Mouse (Mus musculus) lung, embryonic 15.5 days (tissue): ENCODE measurements around the gene Pdcd7. TPM values are rescaled to one million over a fixed set of nuclear protein-coding genes. Genes with fewer than 3 reads are reported as not detected.
A peak's percentile ranks its signal among the peaks of the same experiment; 100 is the strongest.

Experiments used
- ATAC-seq: fragments of 200-750 bp; cut with Nextera tagmentation; 2 replicates; pipeline ENCODE4 v1.8.0; 2017; ENCODE audit warnings: moderate number of reproducible peaks, borderline replicate concordance; ENCODE audit not compliant: low FRiP score, low TSS enrichment; ENCODE audit errors: extremely low read depth
- H3K27ac ChIP-seq: fragments of 300-500 bp; sonication (generic); 2 replicates; pipeline ENCODE4 v1.5.1; 2015; ENCODE audit warnings: moderate library complexity, mild to moderate bottlenecking, inconsistent platforms
- H3K27me3 ChIP-seq: fragments of 300-500 bp; sonication (generic); 2 replicates; pipeline ENCODE4 v1.6.1; 2015; ENCODE audit warnings: inconsistent platforms
- H3K36me3 ChIP-seq: fragments of 300-500 bp; sonication (generic); 2 replicates; pipeline ENCODE4 v1.6.1; 2015; ENCODE audit warnings: inconsistent platforms
- H3K4me1 ChIP-seq: fragments of 300-500 bp; sonication (generic); 2 replicates; pipeline ENCODE4 v1.6.1; 2015; ENCODE audit warnings: inconsistent platforms
- H3K4me2 ChIP-seq: fragments of 300-500 bp; sonication (generic); 2 replicates; pipeline ENCODE4 v1.6.1; 2015; ENCODE audit warnings: inconsistent platforms, mild to moderate bottlenecking, moderate library complexity
- H3K4me3 ChIP-seq: fragments of 300-500 bp; sonication (generic); 2 replicates; pipeline ENCODE4 v1.5.1; 2015; ENCODE audit warnings: mild to moderate bottlenecking, inconsistent platforms
- H3K9ac ChIP-seq: fragments of 300-500 bp; sonication (generic); 2 replicates; pipeline ENCODE4 v1.6.1; 2015; ENCODE audit warnings: inconsistent platforms
- H3K9me3 ChIP-seq: fragments of 300-500 bp; sonication (generic); 2 replicates; pipeline ENCODE4 v1.6.1; 2016; ENCODE audit warnings: inconsistent platforms
- WGBS: fragments of 180-500 bp; shearing (Covaris S2); methylation state at CpG from one replicate; pipeline ENCODE4 v1.1.7; 2015; 5-methylcytosine and 5-hydroxymethylcytosine counted together
- polyA plus RNA-seq: library from polyadenylated mRNA; unstranded; fragments of >200 nt; fragmentation: Nextera tagmentation; extraction: Ambion mirVana; gene quantifications from 2 replicates; pipeline ENCODE4 v1.2.1, GENCODE M21; 2015

Gene Pdcd7
- polyA plus RNA-seq, 1 experiment from 2014 or later, result 10.6 TPM

GRCm38 (mm10) chr9:65386373-65387140, 40.7 kb downstream of the Pdcd7 start:
- H3K27ac ChIP-seq, result peak overlapping the region; percentile 88
- H3K9me3 ChIP-seq, result no peaks in the 10 kb centered on the region
- 12% methylated on average over 8 of the region's 8 CpGs for WGBS
- H3K4me3 ChIP-seq, result no peak overlapping the region
- peak; percentile 87 for ATAC-seq
- H3K9ac ChIP-seq, result no peak overlapping the region
- peak overlapping the region; percentile 34; the same call in 1 of the 2 replicates for H3K4me2 ChIP-seq
- peaks cover 17% of the 10 kb centered on the region for H3K27me3 ChIP-seq
- H3K36me3 ChIP-seq, result no peaks in the 10 kb centered on the region
- H3K4me1 ChIP-seq, result peaks cover 71% of the 10 kb centered on the region

DNA sequence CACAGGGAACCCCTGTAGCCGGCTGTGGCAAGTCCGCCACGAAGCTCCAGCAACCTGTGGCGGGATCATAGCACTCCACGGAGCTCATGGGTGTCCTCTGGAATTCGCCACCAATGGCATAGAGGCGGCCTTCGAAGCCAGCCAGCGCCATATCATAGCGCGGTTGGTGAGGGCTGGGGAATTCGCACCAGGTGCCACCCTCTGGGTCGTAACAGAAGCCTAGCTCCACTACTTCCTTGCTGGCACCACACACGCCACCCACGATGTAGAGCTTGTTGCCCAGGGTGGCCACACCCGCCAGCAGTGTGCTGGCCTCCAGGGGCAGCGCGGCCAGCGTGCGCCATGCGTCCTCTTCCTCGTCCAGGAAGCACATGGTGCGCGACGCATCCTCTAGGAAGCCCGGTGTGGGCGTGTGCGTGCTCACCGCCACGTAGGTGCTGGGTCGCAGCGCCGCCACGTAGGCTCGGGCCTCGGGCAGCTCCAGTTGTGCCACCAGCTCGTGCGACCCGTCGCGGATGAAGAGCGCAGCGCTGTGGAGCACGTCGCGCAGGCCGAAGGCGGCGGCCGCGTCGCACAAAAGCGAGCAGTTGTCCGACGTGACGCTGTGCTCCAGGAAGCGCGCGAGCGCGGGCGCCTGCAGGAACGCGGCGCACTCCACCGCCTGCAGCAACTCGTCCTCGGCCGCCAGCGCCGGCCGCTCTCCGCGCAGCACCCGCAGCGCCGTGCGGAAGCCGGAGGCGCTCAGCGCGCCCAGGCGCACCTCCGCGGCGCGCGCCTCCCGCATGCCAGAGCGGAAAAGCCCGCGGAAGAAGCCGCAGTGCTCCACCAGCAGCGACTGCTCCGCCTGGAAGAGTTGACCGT, 45.1 kb downstream of the Pdcd7 start:
- no peak for ATAC-seq
- Histone ChIP-seq H3K9me3 (no peaks in the 10 kb centered on the region), H3K9ac (peak overlapping the region; percentile 24), H3K4me3 (peak overlapping the region; percentile 37), H3K36me3 (no peaks in the 10 kb centered on the region), H3K27ac (no peak overlapping the region), H3K4me2 (peak overlapping the region; percentile 62), H3K27me3 (peaks cover 30% of the 10 kb centered on the region), H3K4me1 (peaks cover 37% of the 10 kb centered on the region)
- WGBS, result 17% methylated on average over 93 of the region's 96 CpGs

DNA sequence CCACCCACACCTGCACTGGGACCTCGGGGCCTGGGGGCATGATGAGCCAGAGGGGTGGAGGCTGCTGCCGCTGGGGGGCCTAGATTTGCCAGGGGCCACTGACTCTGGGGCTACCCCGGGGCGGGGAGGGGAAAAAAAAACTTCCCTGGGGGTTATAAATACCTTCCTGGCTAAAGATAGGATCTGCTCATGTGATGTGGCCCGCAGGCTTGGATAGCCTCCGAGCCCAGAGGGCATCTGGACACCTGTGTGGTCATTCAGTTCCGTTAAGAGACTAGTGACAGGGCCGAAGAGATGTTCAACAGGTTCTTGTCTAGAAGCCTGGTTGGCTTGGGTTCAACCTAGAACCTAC, 45.7 kb downstream of the Pdcd7 start, which contains the start of gene Kbtbd13:
Gene Kbtbd13, minus strand, starts transcription at position 40 of the 352 bp plus-strand sequence.
- WGBS, result 35% methylated on average over 8 of the region's 8 CpGs
- peaks cover 40% of the 10 kb centered on the region for H3K4me1 ChIP-seq
- H3K9ac ChIP-seq, result peak within 1 kb of the TSS; percentile 24
- H3K27ac ChIP-seq, result no peak within 1 kb of the TSS
- ATAC-seq, result no peak
- H3K4me3 ChIP-seq, result peak within 1 kb of the TSS; percentile 37
- H3K27me3 ChIP-seq, result peaks cover 30% of the 10 kb centered on the region
- no peaks in the 10 kb centered on the region for H3K36me3 ChIP-seq
- H3K9me3 ChIP-seq, result no peaks in the 10 kb centered on the region
- peak within 1 kb of the TSS; percentile 62 for H3K4me2 ChIP-seq

GRCm38 (mm10) chr9:65392638-65393364, 46.9 kb downstream of the Pdcd7 start:
- no peak for ATAC-seq
- WGBS, result 18% methylated on average over 6 of the region's 6 CpGs
- H3K4me2 ChIP-seq, result no peak overlapping the region

GRCm38 (mm10) chr9:65393606-65394005, 47.7 kb downstream of the Pdcd7 start:
- Histone ChIP-seq H3K27ac (peak overlapping the region; percentile 42; the same call in 1 of the 2 replicates), H3K4me2 (no peak overlapping the region), H3K36me3 (no peaks in the 10 kb centered on the region), H3K4me1 (peaks cover 32% of the 10 kb centered on the region), H3K9me3 (no peaks in the 10 kb centered on the region), H3K9ac (no peak overlapping the region), H3K4me3 (no peak overlapping the region), H3K27me3 (peaks cover 30% of the 10 kb centered on the region)
- 27% methylated on average over 2 of the region's 2 CpGs for WGBS
- ATAC-seq, result no peak

More at GRCm38 (mm10) chr9:65392638-65393364, 46.9 kb downstream of the Pdcd7 start:
- Histone ChIP-seq H3K9ac (no peak overlapping the region), H3K4me3 (no peak overlapping the region), H3K9me3 (no peaks in the 10 kb centered on the region), H3K4me1 (peaks cover 29% of the 10 kb centered on the region), H3K36me3 (no peaks in the 10 kb centered on the region), H3K27ac (no peak overlapping the region), H3K27me3 (peaks cover 30% of the 10 kb centered on the region)

DNA sequence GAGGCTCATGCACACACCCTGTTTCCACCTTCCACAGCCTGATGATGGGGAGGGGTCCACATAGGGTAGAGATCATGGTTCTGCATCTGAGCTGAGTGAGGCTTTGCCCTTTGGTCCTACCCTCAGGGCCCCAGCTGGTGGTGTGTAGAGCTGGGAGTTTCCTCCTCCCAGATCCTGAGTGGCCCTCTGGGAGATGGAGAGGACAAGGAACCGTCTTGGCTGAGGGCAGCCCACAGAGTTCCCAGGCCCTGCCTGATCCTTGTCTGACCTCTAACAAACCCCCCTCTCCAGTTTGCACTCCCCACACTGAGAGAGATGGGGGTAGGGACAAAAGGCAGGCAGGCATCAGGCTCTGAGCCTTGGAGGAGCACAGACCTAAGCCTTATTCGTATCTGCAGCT, 48.5 kb downstream of the Pdcd7 start:
- H3K9me3 ChIP-seq, result no peaks in the 10 kb centered on the region
- no peaks in the 10 kb centered on the region for H3K36me3 ChIP-seq
- H3K27me3 ChIP-seq, result peaks cover 30% of the 10 kb centered on the region
- H3K4me2 ChIP-seq, result no peak overlapping the region
- H3K9ac ChIP-seq, result no peak overlapping the region
- WGBS, result 43% methylated on average over 2 of the region's 2 CpGs
- ATAC-seq, result no peak
- peak overlapping the region; percentile 42; the same call in 1 of the 2 replicates for H3K27ac ChIP-seq
- H3K4me1 ChIP-seq, result peaks cover 26% of the 10 kb centered on the region
- no peak overlapping the region for H3K4me3 ChIP-seq

DNA sequence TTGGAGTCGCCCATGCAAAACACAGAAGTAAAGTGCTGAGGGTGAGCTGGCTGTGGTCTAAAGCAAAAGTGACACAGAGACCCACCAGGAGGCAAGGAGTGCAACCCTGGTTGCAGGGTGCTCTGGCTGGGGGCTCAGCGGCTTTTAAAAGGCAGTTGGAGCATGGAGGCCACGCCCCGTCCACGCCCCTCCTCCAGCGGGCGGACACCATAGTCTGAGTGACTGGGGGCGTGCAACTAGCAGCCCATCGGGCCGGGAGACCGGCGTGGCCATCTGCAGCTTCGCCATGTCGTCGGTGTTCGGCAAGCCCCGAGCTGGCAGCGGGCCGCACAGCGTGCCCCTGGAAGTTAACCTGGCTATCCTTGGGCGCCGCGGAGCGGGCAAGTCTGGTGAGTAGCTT, 52.4 kb downstream of the Pdcd7 start, which contains the start of gene Rasl12:
Gene Rasl12, plus strand, starts transcription at position 228 of the 400 bp plus-strand sequence.
- under 1% methylated on average over 24 of the region's 24 CpGs for WGBS
- Histone ChIP-seq H3K4me2 (peak within 1 kb of the TSS; percentile 71), H3K36me3 (no peaks in the 10 kb centered on the region), H3K4me3 (peak within 1 kb of the TSS; percentile 55), H3K27ac (peak within 1 kb of the TSS; percentile 30; the same call in 1 of the 2 replicates), H3K4me1 (peaks cover 34% of the 10 kb centered on the region), H3K27me3 (no peaks in the 10 kb centered on the region), H3K9me3 (no peaks in the 10 kb centered on the region), H3K9ac (peak within 1 kb of the TSS; percentile 39)
- ATAC-seq, result peak; percentile 72; the same call in 1 of the 2 replicates

DNA sequence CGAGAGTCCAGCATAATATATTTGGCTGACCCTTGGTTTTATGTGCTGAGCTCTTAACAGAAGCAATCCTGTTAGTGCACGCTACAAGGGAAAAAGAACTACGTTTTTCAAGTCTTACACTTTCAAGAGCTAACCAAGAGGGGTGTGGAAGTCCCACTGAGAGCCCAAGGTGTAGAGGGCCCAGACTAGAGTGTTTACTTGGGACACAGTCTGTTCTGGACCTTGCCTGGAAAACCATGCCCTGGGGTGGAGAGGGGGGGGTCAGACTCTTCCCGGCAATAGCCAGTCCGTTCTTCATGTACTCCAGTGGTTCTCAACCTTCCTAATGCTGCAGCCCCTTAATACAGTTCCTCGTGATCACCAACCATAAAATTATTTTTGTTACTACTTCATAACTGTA, 54.0 kb downstream of the Pdcd7 start:
- H3K9ac ChIP-seq, result no peak overlapping the region

DNA sequence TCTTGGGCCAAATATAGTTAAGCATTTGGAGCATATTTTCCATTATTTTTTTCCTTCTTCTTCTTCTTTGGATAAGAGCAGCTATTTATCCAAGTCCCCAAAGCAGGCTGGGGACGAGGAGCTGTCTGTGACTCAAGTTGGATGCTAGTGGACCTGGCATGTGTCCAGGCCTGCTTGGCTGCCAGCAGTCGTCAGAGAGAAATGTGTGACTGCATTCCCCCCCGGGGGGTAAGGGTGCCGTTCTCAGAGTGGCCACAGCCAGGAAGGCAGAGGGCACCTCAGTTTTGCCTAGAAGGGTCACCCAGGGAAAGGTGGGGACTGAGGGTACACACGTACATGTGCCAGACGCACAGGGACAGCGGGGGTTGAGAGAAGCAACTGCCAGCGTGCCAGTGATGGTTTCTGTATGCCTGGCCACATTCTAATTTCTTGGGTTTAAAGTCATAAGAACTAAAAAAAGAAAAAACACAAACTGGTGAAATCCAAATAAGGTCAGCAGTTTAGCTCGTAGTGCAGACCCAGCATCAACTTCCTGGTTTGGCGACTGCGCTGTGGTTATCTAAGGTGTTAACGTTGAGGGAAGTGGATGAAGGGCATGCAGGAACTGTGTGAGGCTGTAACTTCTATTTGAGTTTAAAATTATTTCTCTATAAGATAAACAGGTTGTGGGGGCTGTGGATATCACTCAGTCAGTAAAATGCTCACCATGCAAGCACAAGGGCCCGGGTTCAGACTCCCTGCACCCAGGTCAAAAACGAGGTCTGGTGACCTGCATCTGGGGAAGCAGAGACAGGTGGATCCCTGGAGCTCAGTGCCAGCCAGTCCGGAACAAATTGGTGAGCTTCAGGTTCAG, 58.7 kb downstream of the Pdcd7 start:
- peak overlapping the region; percentile 19 for H3K4me2 ChIP-seq
- 0 out of 2 replicates have a peak overlapping the region, but pooled peaks have one; percentile 20 for H3K9ac ChIP-seq
- no peaks in the 10 kb centered on the region; the same call in 1 of the 2 replicates for H3K36me3 ChIP-seq
- no peak overlapping the region for H3K4me3 ChIP-seq
- no peaks in the 10 kb centered on the region for H3K27me3 ChIP-seq
- 39% methylated on average over 15 of the region's 15 CpGs for WGBS
- peak; percentile 86 for ATAC-seq
- H3K27ac ChIP-seq, result peak overlapping the region; percentile 81
- H3K9me3 ChIP-seq, result no peaks in the 10 kb centered on the region
- H3K4me1 ChIP-seq, result peaks cover 28% of the 10 kb centered on the region

More for the DNA sequence above, 54.0 kb downstream of the Pdcd7 start:
- Histone ChIP-seq H3K36me3 (no peaks in the 10 kb centered on the region), H3K9me3 (no peaks in the 10 kb centered on the region), H3K4me1 (peaks cover 36% of the 10 kb centered on the region), H3K4me2 (peak overlapping the region; percentile 71), H3K4me3 (peak overlapping the region; percentile 55), H3K27ac (0 out of 2 replicates have a peak overlapping the region, but pooled peaks have one; percentile 12), H3K27me3 (no peaks in the 10 kb centered on the region)
- 55% methylated on average over 6 of the region's 6 CpGs for WGBS
- ATAC-seq, result no peak

DNA sequence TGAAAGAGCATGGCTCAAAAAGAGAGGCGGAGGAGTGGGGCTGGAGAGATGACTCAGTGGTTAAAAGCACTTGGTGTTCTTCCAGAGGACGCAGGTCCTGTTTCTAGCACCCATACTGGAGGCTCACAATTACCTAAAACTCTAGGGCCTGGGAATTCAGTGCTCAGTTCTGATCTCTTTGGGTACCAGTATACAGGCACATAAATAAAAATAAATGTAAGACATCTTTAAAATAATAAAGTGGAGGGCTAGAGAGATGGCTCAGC, 59.2 kb downstream of the Pdcd7 start:
- peak overlapping the region; percentile 81 for H3K27ac ChIP-seq
- H3K9ac ChIP-seq, result 0 out of 2 replicates have a peak overlapping the region, but pooled peaks have one; percentile 20
- no peaks in the 10 kb centered on the region for H3K27me3 ChIP-seq
- H3K4me3 ChIP-seq, result no peak overlapping the region
- H3K9me3 ChIP-seq, result no peaks in the 10 kb centered on the region
- H3K4me2 ChIP-seq, result peak overlapping the region; percentile 19
- 80% methylated on average over 2 of the region's 2 CpGs for WGBS
- peaks cover 28% of the 10 kb centered on the region for H3K4me1 ChIP-seq
- no peaks in the 10 kb centered on the region; the same call in none of the 2 replicates for H3K36me3 ChIP-seq
- no peak for ATAC-seq
